Mouse (Mus musculus) megakaryocyte, embryonic 14.5 days (primary cell): Measurements from ENCODE around the gene Luc7l3.

ENCODE experiments used
- FLI1 ChIP-seq: IDR thresholded peaks from 2 replicates; pipeline ENCODE4 v1.6.1; 2012; ENCODE audit warnings: low read length, inconsistent platforms, mixed read lengths
- GATA1 ChIP-seq: IDR thresholded peaks from 3 replicates; pipeline ENCODE4 v1.6.1; 2012; ENCODE audit warnings: mixed read lengths, low read length, inconsistent platforms, borderline replicate concordance

GRCm38 (mm10) chr11:94363690-94364089 is 41.9 kb upstream of the Luc7l3 start:
- no peak for TF ChIP-seq GATA1
- TF ChIP-seq FLI1 = no peak
